Mouse (Mus musculus) ES-E14 (cell line): ENCODE results near the gene Rassf5.

Source experiments
- HCFC1 ChIP-seq: IDR thresholded peaks from 2 replicates; pipeline ENCODE4 v1.6.1; 2012; ENCODE audit warnings: low read length, inconsistent platforms, borderline replicate concordance; ENCODE audit not compliant: insufficient read depth
- ZC3H11A ChIP-seq: IDR thresholded peaks from 2 replicates; pipeline ENCODE4 v1.6.1; 2012; ENCODE audit warnings: low read depth, mild to moderate bottlenecking, inconsistent platforms, low read length, borderline replicate concordance

DNA sequence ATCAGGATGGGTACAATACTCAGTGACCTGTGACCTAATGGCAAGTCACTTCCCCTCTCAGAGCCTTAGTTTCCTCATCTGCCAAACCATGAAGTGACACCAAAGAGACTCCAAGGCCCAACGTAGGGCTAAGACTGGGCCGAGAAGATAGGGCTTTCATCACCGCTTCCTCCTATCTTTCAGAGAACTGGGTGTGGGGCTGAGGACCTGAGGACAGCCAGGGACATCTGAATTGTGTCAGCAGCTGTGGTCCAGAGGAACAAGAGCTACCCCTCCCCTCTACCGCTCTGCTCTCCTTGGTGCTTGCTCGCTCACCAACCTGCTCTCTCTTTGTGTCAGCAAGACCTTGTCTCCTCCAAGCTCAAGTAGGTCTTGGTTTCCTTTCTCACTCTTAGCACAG, 56.4 kb downstream of the Rassf5 start:
- no peak for TF ChIP-seq ZC3H11A
- no peak for TF ChIP-seq HCFC1
